Mouse (Mus musculus) liver, adult 2 months (tissue): ENCODE measurements around the gene Hoxd11. TPM values are rescaled to one million over a fixed set of nuclear protein-coding genes. Genes with fewer than 3 reads are reported as not detected.

Experiments
- DNase-seq: peaks from one replicate; pipeline ENCODE4 v3.0.0-alpha.2; 2011; ENCODE audit warnings: low read depth, low spot score; ENCODE audit errors: extremely low read depth
- H3K27ac ChIP-seq: fragments of 200-500 bp; replicated peaks from 2 replicates; pipeline ENCODE4 v1.5.1; 2012; ENCODE audit warnings: low read depth, mild to moderate bottlenecking, control low read depth, inconsistent platforms, low read length; ENCODE audit not compliant: insufficient read depth
- H3K27me3 ChIP-seq: fragments of 200-500 bp; 2 replicates; pipeline ENCODE4 v1.6.1; 2012; ENCODE audit warnings: mild to moderate bottlenecking, moderate library complexity, low read length, inconsistent platforms; ENCODE audit not compliant: control insufficient read depth, insufficient read depth
- H3K36me3 ChIP-seq: fragments of 200-500 bp; 2 replicates; pipeline ENCODE4 v1.6.1; 2012; ENCODE audit warnings: low read length, inconsistent platforms; ENCODE audit not compliant: control insufficient read depth, insufficient read depth
- H3K4me1 ChIP-seq: fragments of 200-500 bp; 2 replicates; pipeline ENCODE4 v1.6.1; 2011; ENCODE audit warnings: low read length; ENCODE audit not compliant: control insufficient read depth, insufficient read depth
- H3K4me3 ChIP-seq: fragments of 200-500 bp; 2 replicates; pipeline ENCODE4 v1.5.1; 2011; ENCODE audit warnings: low read depth, mild to moderate bottlenecking, control low read depth, low read length, moderate library complexity; ENCODE audit not compliant: insufficient read depth
- H3K79me2 ChIP-seq: fragments of 200-500 bp; 2 replicates; pipeline ENCODE4 v1.6.1; 2012; ENCODE audit warnings: inconsistent platforms, mild to moderate bottlenecking, low read length, moderate library complexity; ENCODE audit not compliant: control insufficient read depth, insufficient read depth
- H3K9ac ChIP-seq: fragments of 200-500 bp; 2 replicates; pipeline ENCODE4 v1.6.1; 2012; ENCODE audit warnings: low read depth, mild to moderate bottlenecking, control low read depth, inconsistent platforms, low read length
- CTCF ChIP-seq: fragments of 200-500 bp; IDR thresholded peaks from 2 replicates; pipeline ENCODE4 v1.5.1; 2011; ENCODE audit warnings: low read depth, low read length, control low read depth
- POLR2A ChIP-seq: fragments of 200-500 bp; IDR thresholded peaks from 2 replicates; pipeline ENCODE4 v1.6.1; 2011; ENCODE audit warnings: low read length, control low read depth; ENCODE audit not compliant: insufficient read depth; ENCODE audit errors: extremely low read depth
- WGBS: fragments of 180-500 bp; shearing (Covaris S2); methylation state at CpG from one replicate; pipeline ENCODE4 v1.1.7; 2018; 5-methylcytosine and 5-hydroxymethylcytosine counted together
- polyA plus RNA-seq: library from polyadenylated mRNA; depleted of rRNA; stranded (reverse); fragments of >200 nt; gene quantifications from 2 replicates; pipeline ENCODE4 v1.2.3, GENCODE M21; 2012
- total RNA-seq: library from RNA; depleted of rRNA; stranded (reverse); fragments of >200 nt; gene quantifications from 2 replicates; pipeline ENCODE4 v1.2.3, GENCODE M21; 2014

The Hoxd11 gene
- total and polyA plus RNA-seq, 2 experiments: not detected

GRCm38 (mm10) chr2:74721882-74722281 lies 42.5 kb downstream of the Hoxd11 start:
- no peak for TF ChIP-seq CTCF
- no peak for TF ChIP-seq POLR2A
- no peak for DNase-seq
- no peak overlapping the region for H3K27ac ChIP-seq
- no peak overlapping the region for H3K4me3 ChIP-seq
- no peak overlapping the region for H3K9ac ChIP-seq
- no peaks in the 10 kb centered on the region for H3K36me3 ChIP-seq
- WGBS: 21% methylated on average over 6 of the region's 6 CpGs
- H3K27me3 ChIP-seq: peaks cover 18% of the 10 kb centered on the region
- no peaks in the 10 kb centered on the region for H3K79me2 ChIP-seq
- no peaks in the 10 kb centered on the region for H3K4me1 ChIP-seq

- Histone ChIP-seq H3K9ac (no peak overlapping the region), H3K79me2 (no peaks in the 10 kb centered on the region), H3K27me3 (peaks cover 28% of the 10 kb centered on the region), H3K4me3 (no peak overlapping the region), H3K4me1 (no peaks in the 10 kb centered on the region), H3K36me3 (no peaks in the 10 kb centered on the region), H3K27ac (no peak overlapping the region)
- 10% methylated on average over 8 of the region's 8 CpGs for WGBS
- DNase-seq: no peak
- TF ChIP-seq POLR2A (no peak), CTCF (no peak)
Measured at GRCm38 (mm10) chr2:74722949-74723348, 43.6 kb downstream of the Hoxd11 start.

GRCm38 (mm10) chr2:74724244-74725015 lies 45.1 kb downstream of the Hoxd11 start:
- TF ChIP-seq CTCF (no peak), POLR2A (no peak)
- no peaks in the 10 kb centered on the region for H3K36me3 ChIP-seq
- no peak overlapping the region for H3K9ac ChIP-seq
- H3K4me1 ChIP-seq: no peaks in the 10 kb centered on the region
- H3K27me3 ChIP-seq: peaks cover 30% of the 10 kb centered on the region
- peak; percentile 51 for DNase-seq
- H3K4me3 ChIP-seq: no peak overlapping the region
- no peaks in the 10 kb centered on the region for H3K79me2 ChIP-seq
- 22% methylated on average over 7 of the region's 7 CpGs for WGBS
- H3K27ac ChIP-seq: no peak overlapping the region

GRCm38 (mm10) chr2:74725171-74725570 lies 45.8 kb downstream of the Hoxd11 start:
- no peak for TF ChIP-seq CTCF
- no peak for TF ChIP-seq POLR2A
- Histone ChIP-seq H3K9ac (no peak overlapping the region), H3K36me3 (no peaks in the 10 kb centered on the region), H3K79me2 (no peaks in the 10 kb centered on the region), H3K4me3 (no peak overlapping the region), H3K27me3 (peaks cover 27% of the 10 kb centered on the region), H3K4me1 (no peaks in the 10 kb centered on the region), H3K27ac (no peak overlapping the region)
- DNase-seq: no peak
- WGBS: 10% methylated on average over 17 of the region's 17 CpGs

- WGBS: 14% methylated on average over 5 of the region's 5 CpGs
- Histone ChIP-seq H3K4me1 (peaks cover 2% of the 10 kb centered on the region; the same call in 1 of the 2 replicates), H3K79me2 (no peaks in the 10 kb centered on the region), H3K27ac (no peak within 1 kb of the TSS), H3K4me3 (no peak within 1 kb of the TSS; the same call in 1 of the 2 replicates), H3K27me3 (peaks cover 27% of the 10 kb centered on the region), H3K9ac (no peak within 1 kb of the TSS), H3K36me3 (no peaks in the 10 kb centered on the region)
- DNase-seq: peak; percentile 86
- TF ChIP-seq CTCF (no peak), POLR2A (no peak)
Measured at GRCm38 (mm10) chr2:74726551-74726950, 47.2 kb downstream of the Hoxd11 start, which contains the start of gene Gm28230. Gene Gm28230, plus strand, starts transcription at chr2:74726728.

- Histone ChIP-seq H3K4me3 (no peak overlapping the region; the same call in 1 of the 2 replicates), H3K79me2 (no peaks in the 10 kb centered on the region), H3K27ac (no peak overlapping the region), H3K36me3 (no peaks in the 10 kb centered on the region), H3K9ac (no peak overlapping the region), H3K4me1 (peaks cover 2% of the 10 kb centered on the region; the same call in 1 of the 2 replicates), H3K27me3 (peaks cover 27% of the 10 kb centered on the region)
- WGBS: 4% methylated on average over 43 of the region's 43 CpGs
- TF ChIP-seq POLR2A (no peak), CTCF (no peak)
- no peak for DNase-seq
Measured at GRCm38 (mm10) chr2:74726973-74727639, 47.7 kb downstream of the Hoxd11 start.
